Mouse (Mus musculus): ENCODE data around the gene Fxyd4.

GRCm38 (mm10) chr6:117934301-117934700 is 3.2 kb downstream of the Fxyd4 start:
- TF ChIP-seq POLR2A (IDR thresholded peaks at IDR 0.05; ENCODE audit: borderline replicate concordance, insufficient read depth, low read length) (no peak), CTCF (IDR thresholded peaks at IDR 0.05; ENCODE audit: borderline replicate concordance, insufficient read depth, low read depth, low read length) (no peak)
